ENCODE assay signal across 14 mouse cellular contexts in genomic region chr17:9765680-9766250, GRCm38 (mm10).
A peak's percentile ranks its signal among the peaks of the same experiment; 100 is the strongest.
DNase-seq lines count a peak whose midpoint lies in the region; ATAC-seq and TF ChIP-seq lines count a peak whose summit lies in the region.
"Had no signal": no experiment of that assay in that cellular context is flagged by ENCODE, and none has a peak within 500 bp of the region (broad histone marks: within the 10 kb centered on the region; RNA-seq: fewer than 3 reads in every experiment).

No protein-coding gene starts in this region.

- peak overlapping the region; percentile 90 for H3K27ac ChIP-seq in hindbrain, embryonic 10.5 days
- H3K27ac ChIP-seq in midbrain, embryonic 14.5 days (replicated peaks; ENCODE audit: low read depth, low read length): peak overlapping the region; percentile 32; the same call in 1 of the 2 replicates
- no peak overlapping the region for H3K27ac ChIP-seq in stomach, postnatal 0 days (replicated peaks)
- H3K27ac ChIP-seq: liver, embryonic 15.5 days had no signal

- no peak for TF ChIP-seq POLR2A in brain, embryonic 14.5 days (IDR thresholded peaks at IDR 0.05; ENCODE audit: borderline replicate concordance, extremely low read depth, insufficient read depth, insufficient read length, poor library complexity, severe bottlenecking)

- ATAC-seq in midbrain, embryonic 14.5 days (ENCODE audit: low FRiP score, low TSS enrichment): no peak
- ATAC-seq in stomach, postnatal 0 days (ENCODE audit: low FRiP score, low TSS enrichment): no peak

- H3K4me2 ChIP-seq in midbrain, embryonic 14.5 days (ENCODE audit: low read length): peak overlapping the region; percentile 71; the same call in 1 of the 2 replicates
- no peak overlapping the region for H3K4me2 ChIP-seq in stomach, postnatal 0 days (replicated peaks; ENCODE audit: low read depth)

- no peaks in the 10 kb centered on the region for H3K9me3 ChIP-seq in hindbrain, embryonic 10.5 days
- no peaks in the 10 kb centered on the region for H3K9me3 ChIP-seq in midbrain, embryonic 14.5 days (ENCODE audit: control insufficient read depth, low read length)
- H3K9me3 ChIP-seq in stomach, postnatal 0 days (ENCODE audit: control insufficient read depth, low read length): no peaks in the 10 kb centered on the region
- H3K9me3 ChIP-seq: embryonic facial prominence, embryonic 15.5 days; liver, embryonic 15.5 days had no signal

- H3K4me1 ChIP-seq in hindbrain, embryonic 10.5 days (replicated peaks): peaks cover 57% of the 10 kb centered on the region
- H3K4me1 ChIP-seq in midbrain, embryonic 14.5 days (ENCODE audit: control insufficient read depth, insufficient read depth, low read length): peaks cover 23% of the 10 kb centered on the region
- H3K4me1 ChIP-seq in stomach, postnatal 0 days (replicated peaks; ENCODE audit: control insufficient read depth, insufficient read depth): no peaks in the 10 kb centered on the region
- H3K4me1 ChIP-seq: liver, embryonic 15.5 days had no signal

- H3K4me3 ChIP-seq in hindbrain, embryonic 10.5 days: 0 out of 2 replicates have a peak overlapping the region, but pooled peaks have one; percentile 53
- no peak overlapping the region for H3K4me3 ChIP-seq in midbrain, embryonic 14.5 days (replicated peaks; ENCODE audit: low read depth, low read length)
- H3K4me3 ChIP-seq in stomach, postnatal 0 days (ENCODE audit: low read depth, low read length): no peak overlapping the region

- peak; percentile 23 for DNase-seq in cerebellum, adult 9-11 months
- no peak for DNase-seq in cerebellum, adult 11 months
- DNase-seq in brain, embryonic 14.5 days (ENCODE audit: low read depth): peak; percentile 40
- peak; percentile 33 for DNase-seq in hindbrain, embryonic 10.5 days (ENCODE audit: low spot score)
- no peak for DNase-seq in midbrain, embryonic 14.5 days
- DNase-seq in stomach, postnatal 0 days (ENCODE audit: low spot score): no peak
- no peak for DNase-seq in frontal cortex, postnatal 25 days (ENCODE audit: low spot score in 2 of 2)
- DNase-seq in gastrocnemius, adult 18-20 months (ENCODE audit: low spot score): no peak
- DNase-seq: adrenal gland, postnatal 36 days; gastrocnemius, postnatal 10 days; kidney, adult 2 months; right cerebral cortex, postnatal 4 days had no signal

- 62% methylated on average over 5 of the region's 5 CpGs for WGBS in hindbrain, embryonic 10.5 days
- 36% methylated on average over 5 of the region's 5 CpGs for WGBS in midbrain, embryonic 14.5 days
- WGBS in stomach, postnatal 0 days: 81% methylated on average over 5 of the region's 5 CpGs

- no peak for TF ChIP-seq CTCF in brain, embryonic 14.5 days (IDR thresholded peaks at IDR 0.05; ENCODE audit: borderline replicate concordance, extremely low read depth, insufficient read depth, insufficient read length)
- no peak for TF ChIP-seq CTCF in stomach, postnatal 0 days (IDR thresholded peaks at IDR 0.05; ENCODE audit: low read depth)

- TF ChIP-seq EP300 in stomach, postnatal 0 days (optimal IDR thresholded peaks at IDR 0.05): no peak

- no peaks in the 10 kb centered on the region for H3K36me3 ChIP-seq in hindbrain, embryonic 10.5 days
- no peaks in the 10 kb centered on the region for H3K36me3 ChIP-seq in midbrain, embryonic 14.5 days (ENCODE audit: control insufficient read depth, insufficient read depth, low read length)
- no peaks in the 10 kb centered on the region for H3K36me3 ChIP-seq in stomach, postnatal 0 days (ENCODE audit: control insufficient read depth, insufficient read depth, low read length)
- H3K36me3 ChIP-seq: embryonic facial prominence, embryonic 15.5 days; liver, embryonic 15.5 days had no signal

- H3K27me3 ChIP-seq in hindbrain, embryonic 10.5 days (ENCODE audit: insufficient read depth, poor library complexity, severe bottlenecking): 0 out of 2 replicates have a peak, but pooled peaks cover 4% of the 10 kb centered on the region
- H3K27me3 ChIP-seq in midbrain, embryonic 14.5 days (ENCODE audit: control insufficient read depth, insufficient read depth, low read length): no peaks in the 10 kb centered on the region
- no peaks in the 10 kb centered on the region for H3K27me3 ChIP-seq in stomach, postnatal 0 days (ENCODE audit: control insufficient read depth, insufficient read depth, low read length)

- no peak overlapping the region for H3K9ac ChIP-seq in midbrain, embryonic 14.5 days (replicated peaks; ENCODE audit: low read length)
- no peak overlapping the region for H3K9ac ChIP-seq in stomach, postnatal 0 days (ENCODE audit: low read length)
- H3K9ac ChIP-seq: liver, embryonic 15.5 days had no signal

Comparison
In these comparisons a context has a peak if more than half of its experiments do, and no peak if none do; other contexts are left out.
1. DNase-seq: peak in cerebellum, adult 9-11 months (single experiment), brain, embryonic 14.5 days (single experiment) and hindbrain, embryonic 10.5 days (single experiment); none in cerebellum, adult 11 months (single experiment), midbrain, embryonic 14.5 days (single experiment), stomach, postnatal 0 days (single experiment), frontal cortex, postnatal 25 days (0 of 2) and gastrocnemius, adult 18-20 months (single experiment).